Mouse (Mus musculus) NIH3T3 (cell line): ENCODE results near the gene Slc35f6.

Experiments
- DNase-seq: peaks from one replicate; pipeline ENCODE4 v3.0.0-alpha.2; 2012; ENCODE audit warnings: low read depth

The Slc35f6 gene

DNA sequence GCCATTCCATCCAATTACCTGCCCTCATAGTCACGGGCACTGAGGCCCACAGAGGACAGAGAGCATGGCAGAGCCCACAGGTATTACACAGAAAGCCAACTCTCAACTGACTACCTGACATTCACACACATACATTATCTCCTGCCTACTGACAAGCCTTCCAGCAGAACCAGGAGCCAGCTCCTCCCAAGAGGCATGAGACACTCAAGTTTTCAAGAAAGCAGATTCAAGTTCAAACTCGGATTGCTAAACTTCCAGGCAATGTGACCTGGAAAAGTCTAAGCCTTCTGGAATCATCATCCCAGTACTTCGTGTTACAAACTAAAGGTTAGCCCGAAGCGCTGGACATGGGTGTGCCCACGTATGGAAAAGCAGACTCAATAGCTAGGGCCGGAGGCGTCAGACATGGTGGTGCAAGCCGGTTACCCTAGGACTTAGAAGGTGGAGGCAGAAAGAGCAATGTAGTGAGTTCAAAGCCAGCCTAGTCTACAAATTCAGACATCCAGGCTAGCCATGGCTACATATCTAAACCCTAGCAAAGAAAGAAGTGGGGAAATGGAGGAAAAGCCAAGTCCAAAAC, 26.4 kb upstream of the Slc35f6 start:
- no peak for DNase-seq

DNA sequence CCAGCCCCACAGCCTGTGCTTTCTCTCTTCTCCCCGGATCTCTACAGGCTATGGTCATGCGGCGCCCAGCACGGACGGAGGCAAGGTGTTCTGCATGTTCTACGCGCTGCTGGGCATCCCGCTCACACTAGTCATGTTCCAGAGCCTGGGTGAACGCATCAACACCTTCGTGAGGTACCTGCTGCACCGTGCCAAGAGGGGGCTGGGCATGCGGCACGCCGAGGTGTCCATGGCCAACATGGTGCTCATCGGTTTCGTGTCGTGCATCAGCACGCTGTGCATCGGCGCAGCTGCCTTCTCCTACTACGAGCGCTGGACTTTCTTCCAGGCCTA, 25.9 kb upstream of the Slc35f6 start:
- DNase-seq: no peak

DNA sequence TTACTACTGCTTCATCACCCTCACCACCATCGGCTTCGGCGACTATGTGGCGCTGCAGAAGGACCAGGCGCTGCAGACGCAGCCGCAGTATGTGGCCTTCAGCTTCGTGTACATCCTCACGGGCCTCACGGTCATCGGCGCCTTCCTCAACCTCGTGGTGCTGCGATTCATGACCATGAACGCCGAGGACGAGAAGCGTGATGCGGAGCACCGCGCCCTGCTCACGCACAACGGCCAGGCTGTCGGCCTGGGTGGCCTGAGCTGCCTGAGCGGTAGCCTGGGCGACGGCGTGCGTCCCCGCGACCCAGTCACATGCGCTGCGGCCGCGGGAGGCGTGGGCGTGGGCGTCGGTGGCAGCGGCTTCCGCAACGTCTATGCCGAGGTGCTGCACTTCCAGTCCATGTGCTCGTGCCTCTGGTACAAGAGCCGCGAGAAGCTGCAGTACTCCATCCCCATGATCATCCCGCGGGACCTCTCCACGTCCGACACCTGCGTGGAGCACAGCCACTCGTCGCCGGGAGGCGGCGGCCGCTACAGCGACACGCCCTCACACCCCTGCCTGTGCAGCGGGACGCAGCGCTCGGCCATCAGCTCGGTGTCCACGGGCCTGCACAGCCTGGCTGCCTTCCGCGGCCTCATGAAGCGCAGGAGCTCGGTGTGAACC, 25.4 kb upstream of the Slc35f6 start:
- DNase-seq: no peak

DNA sequence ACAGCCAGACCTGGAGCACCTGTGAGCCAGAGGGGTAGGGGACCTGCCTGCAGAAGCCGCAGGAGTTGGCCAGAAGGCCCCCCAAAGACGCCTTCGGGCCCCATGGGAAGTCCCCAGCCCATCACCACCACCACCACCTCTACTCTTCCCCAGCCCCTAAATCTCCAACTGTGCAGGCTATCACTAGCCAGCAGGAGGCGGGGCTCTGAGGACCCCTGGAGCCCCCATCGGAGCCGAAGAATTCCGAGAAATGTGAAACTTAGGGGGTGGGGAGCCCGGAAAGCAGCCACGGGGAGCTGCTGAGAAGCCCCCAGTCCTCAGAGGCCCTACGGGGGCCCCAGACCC, 24.9 kb upstream of the Slc35f6 start:
- no peak for DNase-seq

- no peak for DNase-seq
These were observed 24.4 kb upstream of the Slc35f6 start for GRCm38 (mm10) chr5:30623380-30623779.

GRCm38 (mm10) chr5:30624311-30624710, 23.4 kb upstream of the Slc35f6 start:
- DNase-seq: no peak

GRCm38 (mm10) chr5:30624908-30625307, 22.8 kb upstream of the Slc35f6 start:
- no peak for DNase-seq

DNA sequence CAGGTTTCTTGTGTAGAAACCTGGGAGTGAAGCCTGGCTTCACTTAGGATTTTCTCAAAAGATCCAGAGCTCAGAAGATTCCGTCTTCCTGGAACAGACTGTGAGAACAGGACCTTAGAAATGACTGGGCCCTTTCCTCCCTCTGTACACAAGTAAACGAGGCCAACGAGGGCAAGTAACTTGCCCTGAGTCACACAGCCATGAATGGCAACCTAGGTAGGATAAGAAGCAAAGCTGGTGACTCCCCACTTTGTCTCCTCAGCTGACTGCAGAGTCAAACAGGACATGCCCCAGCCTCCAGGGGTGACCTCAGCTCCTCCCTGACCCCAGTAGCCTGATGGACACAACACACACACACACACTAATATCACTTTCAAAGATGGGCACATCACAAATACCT, 22.4 kb upstream of the Slc35f6 start:
- DNase-seq: no peak

- peak; percentile 81 for DNase-seq
These were observed 21.2 kb upstream of the Slc35f6 start for GRCm38 (mm10) chr5:30626331-30627105.

DNA sequence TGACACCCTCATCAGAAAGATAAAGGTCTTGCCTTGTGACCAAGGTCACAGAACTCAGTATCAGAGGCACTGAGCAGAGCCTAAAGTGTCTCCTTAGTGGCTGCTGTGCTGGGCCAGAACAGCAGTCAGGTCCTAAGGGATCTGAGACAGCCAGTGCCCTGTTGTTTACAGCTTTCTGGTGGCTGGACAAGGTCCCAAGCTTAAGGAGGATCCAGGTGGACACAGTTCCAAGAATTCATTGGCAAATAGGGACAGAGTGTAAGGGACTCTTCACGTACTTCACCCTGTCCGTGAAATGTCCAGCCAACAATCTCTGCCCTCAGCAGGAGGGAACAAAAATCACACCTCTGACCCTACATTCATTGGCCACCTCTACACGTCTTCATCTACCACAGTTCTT, 19.2 kb upstream of the Slc35f6 start:
- DNase-seq: no peak

GRCm38 (mm10) chr5:30630401-30630800, 17.3 kb upstream of the Slc35f6 start:
- no peak for DNase-seq

DNA sequence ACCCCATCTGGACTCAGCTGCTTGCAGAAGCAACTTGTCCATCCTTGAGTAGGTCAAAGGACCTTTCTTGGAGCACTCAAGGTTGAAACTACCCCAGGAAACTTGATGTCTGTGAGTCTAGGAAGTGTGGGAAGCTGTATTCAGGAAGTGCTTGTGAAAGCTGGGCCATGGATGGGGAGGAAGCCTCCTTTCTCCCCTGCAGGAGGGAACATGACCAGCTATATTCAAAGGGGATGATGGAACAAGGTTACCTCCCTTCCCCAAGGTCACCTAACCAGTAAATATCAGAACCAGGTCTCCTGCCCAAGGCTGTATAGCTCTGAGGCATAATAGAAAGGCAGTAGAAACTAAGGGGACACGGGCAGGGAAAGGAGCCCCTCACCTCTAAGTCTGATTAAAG, 15.6 kb upstream of the Slc35f6 start:
- no peak for DNase-seq

- DNase-seq: peak; percentile 23
These were observed 10.7 kb upstream of the Slc35f6 start for GRCm38 (mm10) chr5:30636994-30637393.

- peak; percentile 91 for DNase-seq
These were observed 9.7 kb upstream of the Slc35f6 start for GRCm38 (mm10) chr5:30638041-30638440.

DNA sequence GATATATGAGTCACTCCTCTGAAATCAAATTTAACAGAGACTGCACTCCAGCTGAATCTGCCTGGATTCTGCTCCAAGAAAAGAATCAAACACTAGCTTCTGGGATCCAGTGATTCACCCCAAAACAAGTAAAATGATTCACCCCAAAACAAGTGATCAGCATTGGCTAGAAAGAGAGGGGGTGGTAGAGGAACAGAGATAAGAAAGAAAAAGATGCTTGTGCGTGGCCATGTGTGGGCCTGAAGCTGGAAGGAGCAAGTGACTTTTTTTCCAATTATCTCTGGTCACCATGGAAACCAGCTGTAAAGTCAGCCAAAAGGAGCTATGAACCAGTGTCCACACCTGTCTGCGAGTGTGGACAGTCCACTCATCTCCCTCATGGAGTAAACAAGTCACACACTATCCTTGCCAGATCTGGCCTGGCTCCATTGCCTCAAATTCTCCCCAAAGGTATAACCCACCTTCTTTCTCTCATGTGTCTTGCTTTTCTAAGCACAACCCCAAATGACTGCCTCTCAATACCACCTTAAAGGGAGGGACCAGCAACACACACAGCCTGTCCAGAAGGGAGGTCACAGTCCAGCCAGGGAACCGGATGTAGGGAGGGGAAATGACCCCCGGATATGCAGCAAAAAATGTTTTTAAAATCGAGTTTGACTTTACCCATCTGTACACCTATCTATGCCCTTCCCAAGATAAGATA, 4.1 kb upstream of the Slc35f6 start:
- DNase-seq: peak; percentile 36

DNA sequence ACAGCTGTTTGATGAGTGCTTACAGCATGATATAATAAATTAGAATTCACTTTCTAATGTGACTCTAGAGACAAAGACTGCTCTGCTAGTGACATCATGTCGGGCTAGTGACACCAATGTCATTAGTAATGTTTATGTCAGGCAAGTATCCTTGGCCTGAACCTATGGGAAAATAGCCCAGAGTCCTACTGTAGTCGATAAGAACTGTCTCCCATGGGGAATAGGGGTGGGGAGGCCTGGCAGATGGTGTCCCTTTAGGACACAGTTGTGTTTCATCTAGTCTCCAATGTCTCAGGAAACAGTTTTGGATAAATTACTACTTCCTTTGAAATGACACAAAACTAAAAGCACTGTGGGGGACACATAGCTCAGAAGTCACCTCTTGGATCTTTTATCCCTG, 1.7 kb upstream of the Slc35f6 start:
- DNase-seq: no peak

- peak; percentile 62 for DNase-seq
These were observed 337 bp upstream of the Slc35f6 start for GRCm38 (mm10) chr5:30647396-30647795.

DNA sequence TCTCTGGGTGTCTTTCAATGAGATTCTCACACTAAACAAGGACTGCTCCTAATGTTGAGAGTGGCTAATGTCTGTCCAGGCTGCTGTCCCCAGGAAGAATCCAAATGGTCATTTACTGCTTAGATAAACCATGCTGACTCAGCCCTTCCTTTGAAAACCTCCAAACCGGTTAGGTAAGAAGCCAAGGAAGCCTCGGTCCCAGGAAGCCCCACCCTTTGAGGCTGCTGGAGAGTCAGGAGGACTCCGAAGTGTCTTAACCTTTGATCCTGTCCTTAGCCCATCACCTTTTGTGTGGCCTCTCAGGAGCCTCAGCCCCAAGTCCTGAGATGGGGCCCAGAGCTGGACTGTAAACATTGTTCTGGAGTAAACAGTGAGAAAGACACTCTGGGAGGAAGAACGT, 1.8 kb downstream of the Slc35f6 start:
- DNase-seq: no peak

DNA sequence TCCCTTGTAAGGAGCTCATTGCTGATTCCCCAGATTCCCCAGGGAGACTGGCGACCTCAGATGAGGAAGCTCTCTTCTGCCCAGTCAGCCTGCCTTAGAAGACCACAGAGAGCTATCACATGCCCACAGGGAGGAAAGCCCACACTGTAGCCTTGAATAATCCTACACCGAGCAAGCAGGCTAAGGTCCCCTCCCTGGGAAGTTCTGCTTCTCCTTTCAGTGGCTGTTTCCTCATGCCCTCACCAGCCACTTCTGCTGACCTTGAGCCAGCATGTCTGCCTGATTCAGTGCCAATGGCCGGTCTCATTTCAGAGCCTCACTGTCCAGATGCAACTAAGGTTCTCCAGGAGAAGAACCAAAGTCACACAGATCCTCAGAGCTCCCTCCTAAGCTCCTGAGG, 3.0 kb downstream of the Slc35f6 start:
- DNase-seq: peak; percentile 38

GRCm38 (mm10) chr5:30651554-30651953, 3.8 kb downstream of the Slc35f6 start:
- peak; percentile 72 for DNase-seq

DNA sequence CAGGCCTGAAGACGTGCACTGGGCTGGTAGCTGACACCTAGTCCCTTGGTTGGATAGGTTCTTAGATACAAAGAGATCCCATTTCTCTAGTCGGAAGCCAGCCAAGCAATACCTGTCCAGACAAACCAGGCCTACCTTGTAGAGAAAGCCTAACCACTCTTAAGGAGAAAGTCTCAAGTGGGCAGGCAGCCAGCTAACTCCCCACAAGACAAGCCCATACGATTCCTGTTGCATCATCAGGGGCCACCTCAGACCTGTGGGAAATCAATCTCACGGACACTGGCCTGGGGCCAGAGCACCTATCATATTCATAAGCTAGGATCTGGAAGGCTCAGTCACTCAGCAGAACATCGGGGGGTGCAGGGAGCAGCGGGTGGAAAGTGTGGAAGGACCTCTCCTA, 5.5 kb downstream of the Slc35f6 start:
- peak; percentile 60 for DNase-seq

- no peak for DNase-seq
These were observed 7.3 kb downstream of the Slc35f6 start for GRCm38 (mm10) chr5:30655042-30655441.
